Mouse (Mus musculus): ENCODE results near the gene Vangl1. TPM values are rescaled to one million over a fixed set of nuclear protein-coding genes. Genes with fewer than 3 reads are reported as not detected.
A peak's percentile ranks its signal among the peaks of the same experiment; 100 is the strongest.

Gene Vangl1
- polyA plus RNA-seq, 1 experiment from 2014 or later: 59.4 TPM

- Histone ChIP-seq H3K27me3 (peaks cover 9% of the 10 kb centered on the region; the same call in 1 of the 2 replicates), H3K4me2 (no peak overlapping the region), H3K9ac (no peak overlapping the region), H3K9me3 (replicated peaks) (no peaks in the 10 kb centered on the region), H3K27ac (no peak overlapping the region), H3K36me3 (no peaks in the 10 kb centered on the region), H3K4me3 (replicated peaks) (no peak overlapping the region), H3K4me1 (replicated peaks) (peaks cover 51% of the 10 kb centered on the region)
- 59% methylated on average over 2 of the region's 2 CpGs for WGBS (ENCODE audit: insufficient replicate concordance)
- ATAC-seq (ENCODE audit: low read depth) (no peak), DNase-seq (no peak)
These were observed 63.0 kb downstream of the Vangl1 start for GRCm38 (mm10) chr3:102141451-102141850.

DNA sequence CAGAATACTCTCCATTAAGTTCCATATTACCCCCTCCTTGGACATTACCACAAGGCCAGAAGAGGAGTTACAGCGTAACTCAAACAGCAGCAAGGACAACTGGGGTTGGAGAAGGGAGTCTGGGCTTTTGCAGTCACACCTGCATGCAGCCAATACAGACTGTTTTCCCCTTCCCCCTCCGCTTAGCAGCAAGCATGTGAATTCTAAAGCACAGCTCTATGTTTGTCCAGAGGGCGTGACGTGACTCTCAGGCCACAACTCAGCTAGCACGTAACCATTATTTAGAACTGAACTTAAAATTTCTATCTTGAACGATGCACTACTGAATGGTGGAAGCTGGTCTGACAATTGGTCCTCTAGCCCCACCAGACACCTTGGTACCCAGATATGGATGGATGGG, 63.9 kb downstream of the Vangl1 start:
- Histone ChIP-seq H3K9ac (no peak overlapping the region), H3K36me3 (no peaks in the 10 kb centered on the region), H3K4me1 (replicated peaks) (peaks cover 46% of the 10 kb centered on the region), H3K27me3 (peaks cover 10% of the 10 kb centered on the region; the same call in 1 of the 2 replicates), H3K9me3 (replicated peaks) (no peaks in the 10 kb centered on the region), H3K27ac (no peak overlapping the region), H3K4me2 (no peak overlapping the region), H3K4me3 (replicated peaks) (no peak overlapping the region)
- no peak for DNase-seq
- 83% methylated on average over 6 of the region's 6 CpGs for WGBS (ENCODE audit: insufficient replicate concordance)
- no peak for ATAC-seq (ENCODE audit: low read depth)

- no peak for DNase-seq
- Histone ChIP-seq H3K36me3 (no peaks in the 10 kb centered on the region), H3K4me2 (no peak overlapping the region), H3K27me3 (peaks cover 14% of the 10 kb centered on the region; the same call in 1 of the 2 replicates), H3K9ac (no peak overlapping the region), H3K4me3 (replicated peaks) (no peak overlapping the region), H3K4me1 (replicated peaks) (peaks cover 33% of the 10 kb centered on the region), H3K9me3 (replicated peaks) (no peaks in the 10 kb centered on the region), H3K27ac (no peak overlapping the region)
- no peak for ATAC-seq (ENCODE audit: low read depth)
- WGBS (ENCODE audit: insufficient replicate concordance): 86% methylated on average over 6 of the region's 6 CpGs
These were observed 65.6 kb downstream of the Vangl1 start for GRCm38 (mm10) chr3:102138899-102139298.

- DNase-seq: no peak
- no peak overlapping the region for H3K9ac ChIP-seq
- ATAC-seq (ENCODE audit: low read depth): no peak
- H3K9me3 ChIP-seq (replicated peaks): no peaks in the 10 kb centered on the region
- H3K4me1 ChIP-seq (replicated peaks): peaks cover 16% of the 10 kb centered on the region
- H3K27me3 ChIP-seq: peaks cover 14% of the 10 kb centered on the region; the same call in 1 of the 2 replicates
- no peak overlapping the region for H3K4me3 ChIP-seq (replicated peaks)
- WGBS (ENCODE audit: insufficient replicate concordance): 74% methylated on average over 10 of the region's 10 CpGs
- no peaks in the 10 kb centered on the region for H3K36me3 ChIP-seq
- H3K4me2 ChIP-seq: no peak overlapping the region
- H3K27ac ChIP-seq: no peak overlapping the region
These were observed 67.3 kb downstream of the Vangl1 start for GRCm38 (mm10) chr3:102137158-102137557.

GRCm38 (mm10) chr3:102135389-102136113, 68.9 kb downstream of the Vangl1 start:
- no peak for DNase-seq
- Histone ChIP-seq H3K27ac (no peak overlapping the region), H3K4me2 (no peak overlapping the region)

DNA sequence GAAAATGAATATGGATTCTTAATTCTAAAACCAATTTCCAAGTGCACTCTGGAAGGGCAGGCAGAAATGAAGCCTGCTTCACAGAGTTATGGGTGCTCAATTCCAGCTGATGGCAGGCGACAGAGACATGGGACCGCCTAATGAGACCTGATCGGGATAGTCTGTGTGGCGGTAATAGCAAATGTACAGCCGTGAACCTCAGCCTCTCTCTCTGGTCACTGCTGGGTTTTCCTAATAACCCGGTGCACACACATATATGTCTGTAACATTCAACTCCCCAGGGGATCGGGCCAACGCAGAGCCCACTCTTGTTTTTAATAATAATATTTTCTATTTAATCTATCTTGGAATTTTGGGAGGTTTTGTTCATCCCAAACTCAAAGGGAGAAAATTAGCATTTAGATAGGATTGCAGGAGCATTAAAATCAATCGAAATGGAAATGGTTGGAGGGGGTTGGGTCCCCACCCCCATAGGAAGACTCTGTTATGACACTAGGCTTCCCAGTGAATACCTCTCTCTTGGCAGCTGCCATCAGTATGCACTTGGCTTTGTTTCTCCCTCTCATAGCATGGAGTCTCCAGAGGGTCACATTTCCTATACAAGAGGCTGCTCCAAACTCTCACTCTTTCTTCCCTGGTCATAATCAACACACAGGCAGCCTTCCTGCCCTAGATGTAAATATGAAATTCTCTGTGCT, 72.7 kb downstream of the Vangl1 start:
- Histone ChIP-seq H3K27ac (no peak overlapping the region), H3K9ac (no peak overlapping the region), H3K4me1 (replicated peaks) (peaks cover 40% of the 10 kb centered on the region), H3K4me3 (replicated peaks) (no peak overlapping the region), H3K9me3 (replicated peaks) (no peaks in the 10 kb centered on the region), H3K4me2 (no peak overlapping the region), H3K36me3 (no peaks in the 10 kb centered on the region), H3K27me3 (0 out of 2 replicates have a peak, but pooled peaks cover 5% of the 10 kb centered on the region)
- 77% methylated on average over 9 of the region's 9 CpGs for WGBS (ENCODE audit: insufficient replicate concordance)
- DNase-seq (no peak), ATAC-seq (ENCODE audit: low read depth) (no peak)

More at GRCm38 (mm10) chr3:102135389-102136113, 68.9 kb downstream of the Vangl1 start:
- H3K9ac ChIP-seq: no peak overlapping the region
- 32% methylated on average over 10 of the region's 10 CpGs for WGBS (ENCODE audit: insufficient replicate concordance)
- no peak for ATAC-seq (ENCODE audit: low read depth)
- peaks cover 14% of the 10 kb centered on the region; the same call in 1 of the 2 replicates for H3K27me3 ChIP-seq
- H3K9me3 ChIP-seq (replicated peaks): no peaks in the 10 kb centered on the region
- H3K36me3 ChIP-seq: no peaks in the 10 kb centered on the region
- H3K4me1 ChIP-seq (replicated peaks): peaks cover 18% of the 10 kb centered on the region
- no peak overlapping the region for H3K4me3 ChIP-seq (replicated peaks)

DNA sequence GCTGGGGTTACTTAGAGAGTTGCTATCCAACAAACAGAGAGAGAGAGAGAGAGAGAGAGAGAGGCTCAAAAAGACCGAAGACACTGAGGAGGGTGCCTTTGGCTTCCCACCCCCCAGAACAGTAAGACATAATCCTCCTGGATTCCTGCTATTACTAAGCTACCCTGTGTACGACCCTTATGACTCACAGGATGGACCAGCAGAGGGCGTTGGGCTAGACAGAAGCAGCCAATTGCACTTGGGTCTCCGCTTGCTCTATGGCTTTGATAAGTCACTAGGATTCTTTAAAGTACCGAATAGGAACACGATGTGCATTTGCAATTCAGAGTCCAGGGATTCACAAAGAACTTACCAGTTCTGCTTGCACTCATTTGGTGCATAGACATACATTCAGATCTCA, 74.0 kb downstream of the Vangl1 start:
- H3K27me3 ChIP-seq: 0 out of 2 replicates have a peak, but pooled peaks cover 2% of the 10 kb centered on the region
- 61% methylated on average over 6 of the region's 6 CpGs for WGBS (ENCODE audit: insufficient replicate concordance)
- DNase-seq (no peak), ATAC-seq (ENCODE audit: low read depth) (peak; percentile 62; the same call in 1 of the 2 replicates)
- no peak overlapping the region for H3K4me2 ChIP-seq
- H3K4me1 ChIP-seq (replicated peaks): peaks cover 32% of the 10 kb centered on the region
- no peak overlapping the region for H3K9ac ChIP-seq
- H3K4me3 ChIP-seq (replicated peaks): no peak overlapping the region
- no peak overlapping the region; the same call in 1 of the 2 replicates for H3K27ac ChIP-seq
- no peaks in the 10 kb centered on the region for H3K9me3 ChIP-seq (replicated peaks)
- H3K36me3 ChIP-seq: no peaks in the 10 kb centered on the region

DNA sequence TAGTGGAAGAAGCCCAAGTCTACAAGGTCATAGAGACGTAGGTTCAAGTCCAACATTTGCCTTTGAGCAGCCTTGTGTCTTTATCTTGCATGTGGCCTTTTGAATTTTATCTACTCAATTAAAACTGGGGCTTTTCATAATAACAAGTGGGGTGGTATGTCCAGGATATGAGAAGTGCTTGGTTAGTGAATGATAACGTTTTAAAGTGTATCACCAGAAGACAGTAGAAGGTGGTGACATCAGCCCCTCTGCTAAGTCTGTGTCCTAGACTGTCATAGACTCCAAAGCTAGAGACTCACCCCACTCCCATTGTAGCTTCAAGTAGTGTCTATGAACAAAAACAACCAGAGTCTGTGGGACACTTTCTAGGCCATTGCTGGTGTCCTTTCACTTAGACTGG, 76.3 kb downstream of the Vangl1 start:
- WGBS (ENCODE audit: insufficient replicate concordance): 39% methylated on average over 2 of the region's 2 CpGs

DNA sequence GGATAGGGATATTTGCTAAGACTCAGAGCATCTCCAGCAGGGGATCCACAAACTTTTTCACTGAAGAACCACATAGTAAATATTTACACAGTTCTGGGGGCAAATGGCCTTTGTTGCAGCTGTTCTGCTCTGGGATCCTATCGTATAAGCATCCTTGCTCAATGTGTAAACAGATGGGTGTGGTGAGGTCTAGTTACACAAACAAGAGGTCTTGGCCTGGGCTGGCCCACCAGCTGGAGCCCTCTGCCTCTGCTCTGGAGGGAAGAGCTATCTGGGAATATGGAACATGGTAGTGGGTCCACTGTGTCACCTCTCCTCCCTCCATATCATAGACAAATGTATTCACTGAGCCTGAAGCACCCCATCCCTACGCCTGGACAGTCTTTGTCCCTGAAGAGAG, 77.4 kb downstream of the Vangl1 start:
- Histone ChIP-seq H3K4me1 (replicated peaks) (peaks cover 30% of the 10 kb centered on the region), H3K4me3 (replicated peaks) (no peak overlapping the region), H3K27me3 (no peaks in the 10 kb centered on the region), H3K27ac (no peak overlapping the region), H3K9me3 (replicated peaks) (no peaks in the 10 kb centered on the region), H3K36me3 (no peaks in the 10 kb centered on the region), H3K9ac (no peak overlapping the region), H3K4me2 (no peak overlapping the region)
- no peak for DNase-seq
- ATAC-seq (ENCODE audit: low read depth): no peak
- WGBS (ENCODE audit: insufficient replicate concordance): 65% methylated on average over 2 of the region's 2 CpGs

More for the DNA sequence above, 76.3 kb downstream of the Vangl1 start:
- Histone ChIP-seq H3K4me3 (replicated peaks) (no peak overlapping the region), H3K36me3 (no peaks in the 10 kb centered on the region), H3K9me3 (replicated peaks) (no peaks in the 10 kb centered on the region), H3K9ac (no peak overlapping the region), H3K4me1 (replicated peaks) (peaks cover 30% of the 10 kb centered on the region), H3K27me3 (no peaks in the 10 kb centered on the region), H3K4me2 (no peak overlapping the region), H3K27ac (no peak overlapping the region)
- ATAC-seq (ENCODE audit: low read depth) (peak; percentile 79), DNase-seq (no peak)

- WGBS (ENCODE audit: insufficient replicate concordance): 73% methylated on average over 1 of the region's 1 CpGs
These were observed 78.9 kb downstream of the Vangl1 start for GRCm38 (mm10) chr3:102125546-102125945.

DNA sequence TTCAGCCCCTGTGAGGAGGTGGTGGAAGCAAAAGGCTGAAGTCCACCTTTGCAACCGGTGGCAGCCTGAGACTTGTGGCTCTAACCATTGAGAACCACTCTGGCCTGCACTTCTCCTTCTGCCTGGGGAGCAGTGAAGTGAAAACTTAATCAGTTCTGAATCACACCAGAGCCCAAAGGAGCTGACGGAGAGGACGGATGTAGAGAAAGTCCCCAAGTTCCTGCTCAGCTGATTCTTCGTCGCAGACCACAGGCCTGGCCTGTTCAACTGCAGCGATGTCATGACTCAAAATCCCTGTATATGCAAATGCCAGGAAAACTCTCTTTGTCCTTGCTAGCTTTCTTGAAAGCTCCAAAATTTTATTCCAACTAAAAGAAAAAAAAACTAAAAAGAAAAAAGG, 80.8 kb downstream of the Vangl1 start:
- H3K27ac ChIP-seq: no peak overlapping the region
- no peak overlapping the region for H3K4me3 ChIP-seq (replicated peaks)
- ATAC-seq (ENCODE audit: low read depth): no peak
- H3K4me2 ChIP-seq: no peak overlapping the region
- WGBS (ENCODE audit: insufficient replicate concordance): 57% methylated on average over 6 of the region's 6 CpGs
- no peak for DNase-seq
- no peaks in the 10 kb centered on the region for H3K9me3 ChIP-seq (replicated peaks)
- H3K36me3 ChIP-seq: no peaks in the 10 kb centered on the region
- no peaks in the 10 kb centered on the region for H3K27me3 ChIP-seq
- no peak overlapping the region for H3K9ac ChIP-seq
- peaks cover 29% of the 10 kb centered on the region for H3K4me1 ChIP-seq (replicated peaks)

More at GRCm38 (mm10) chr3:102125546-102125945, 78.9 kb downstream of the Vangl1 start:
- H3K9ac ChIP-seq: no peak overlapping the region
- peaks cover 35% of the 10 kb centered on the region for H3K4me1 ChIP-seq (replicated peaks)
- no peak overlapping the region for H3K27ac ChIP-seq
- no peak for ATAC-seq (ENCODE audit: low read depth)
- H3K9me3 ChIP-seq (replicated peaks): no peaks in the 10 kb centered on the region
- no peak overlapping the region for H3K4me2 ChIP-seq
- H3K27me3 ChIP-seq: no peaks in the 10 kb centered on the region
- no peak overlapping the region for H3K4me3 ChIP-seq (replicated peaks)
- no peaks in the 10 kb centered on the region for H3K36me3 ChIP-seq
- DNase-seq: no peak

Data from liver, embryonic 13.5 days (tissue).